Mouse (Mus musculus): ENCODE data around the gene Mier2. TPM values are rescaled to one million over a fixed set of nuclear protein-coding genes. Genes with fewer than 3 reads are reported as not detected.

Gene Mier2
- polyA plus RNA-seq, 1 experiment from 2014 or later: 53.5 TPM

GRCm38 (mm10) chr10:79587061-79587751 lies 32.2 kb upstream of the Mier2 start, which contains the start of gene Theg:
TSS of gene Theg (minus strand) at chr10:79587331.
- Histone ChIP-seq H3K9me3 (ENCODE audit: control insufficient read depth, low read length) (no peaks in the 10 kb centered on the region), H3K36me3 (replicated peaks; ENCODE audit: control insufficient read depth, insufficient read depth) (no peaks in the 10 kb centered on the region), H3K9ac (no peak within 1 kb of the TSS), H3K4me1 (replicated peaks; ENCODE audit: control insufficient read depth, insufficient read depth, low read length) (no peaks in the 10 kb centered on the region), H3K4me3 (replicated peaks; ENCODE audit: low read length) (no peak within 1 kb of the TSS), H3K4me2 (replicated peaks) (no peak within 1 kb of the TSS), H3K27me3 (ENCODE audit: control insufficient read depth, insufficient read depth, low read length) (no peaks in the 10 kb centered on the region), H3K27ac (no peak within 1 kb of the TSS)
- DNase-seq (ENCODE audit: low spot score) (no peak), ATAC-seq (ENCODE audit: low FRiP score) (no peak)
- 84% methylated on average over 5 of the region's 5 CpGs for WGBS

- no peak for ATAC-seq (ENCODE audit: low FRiP score)
- Histone ChIP-seq H3K9me3 (ENCODE audit: control insufficient read depth, low read length) (no peaks in the 10 kb centered on the region), H3K4me2 (replicated peaks) (no peak overlapping the region), H3K27me3 (ENCODE audit: control insufficient read depth, insufficient read depth, low read length) (no peaks in the 10 kb centered on the region), H3K4me3 (replicated peaks; ENCODE audit: low read length) (no peak overlapping the region), H3K27ac (no peak overlapping the region), H3K4me1 (replicated peaks; ENCODE audit: control insufficient read depth, insufficient read depth, low read length) (no peaks in the 10 kb centered on the region), H3K9ac (no peak overlapping the region), H3K36me3 (replicated peaks; ENCODE audit: control insufficient read depth, insufficient read depth) (no peaks in the 10 kb centered on the region)
- 81% methylated on average over 8 of the region's 8 CpGs for WGBS
- DNase-seq (ENCODE audit: low spot score): no peak
Observed at GRCm38 (mm10) chr10:79586243-79586642, 31.2 kb upstream of the Mier2 start.

GRCm38 (mm10) chr10:79585723-79586122 lies 30.7 kb upstream of the Mier2 start:
- 94% methylated on average over 5 of the region's 5 CpGs for WGBS
- H3K9me3 ChIP-seq (ENCODE audit: control insufficient read depth, low read length): no peaks in the 10 kb centered on the region
- ATAC-seq (ENCODE audit: low FRiP score): no peak
- H3K4me2 ChIP-seq (replicated peaks): no peak overlapping the region
- H3K4me3 ChIP-seq (replicated peaks; ENCODE audit: low read length): no peak overlapping the region
- no peak overlapping the region for H3K9ac ChIP-seq
- H3K36me3 ChIP-seq (replicated peaks; ENCODE audit: control insufficient read depth, insufficient read depth): no peaks in the 10 kb centered on the region
- no peaks in the 10 kb centered on the region for H3K4me1 ChIP-seq (replicated peaks; ENCODE audit: control insufficient read depth, insufficient read depth, low read length)
- H3K27ac ChIP-seq: no peak overlapping the region
- no peak for DNase-seq (ENCODE audit: low spot score)
- H3K27me3 ChIP-seq (ENCODE audit: control insufficient read depth, insufficient read depth, low read length): no peaks in the 10 kb centered on the region

GRCm38 (mm10) chr10:79585136-79585535 lies 30.1 kb upstream of the Mier2 start:
- Histone ChIP-seq H3K9ac (no peak overlapping the region), H3K4me2 (replicated peaks) (no peak overlapping the region), H3K36me3 (replicated peaks; ENCODE audit: control insufficient read depth, insufficient read depth) (no peaks in the 10 kb centered on the region), H3K4me1 (replicated peaks; ENCODE audit: control insufficient read depth, insufficient read depth, low read length) (no peaks in the 10 kb centered on the region), H3K4me3 (replicated peaks; ENCODE audit: low read length) (no peak overlapping the region), H3K27ac (no peak overlapping the region), H3K27me3 (ENCODE audit: control insufficient read depth, insufficient read depth, low read length) (no peaks in the 10 kb centered on the region), H3K9me3 (ENCODE audit: control insufficient read depth, low read length) (no peaks in the 10 kb centered on the region)
- no peak for DNase-seq (ENCODE audit: low spot score)
- WGBS: 96% methylated on average over 6 of the region's 6 CpGs
- no peak for ATAC-seq (ENCODE audit: low FRiP score)

- no peak for ATAC-seq (ENCODE audit: low FRiP score)
- H3K4me1 ChIP-seq (replicated peaks; ENCODE audit: control insufficient read depth, insufficient read depth, low read length): no peaks in the 10 kb centered on the region
- WGBS: 80% methylated on average over 9 of the region's 9 CpGs
- no peaks in the 10 kb centered on the region for H3K9me3 ChIP-seq (ENCODE audit: control insufficient read depth, low read length)
- H3K9ac ChIP-seq: no peak overlapping the region
- no peak overlapping the region for H3K4me3 ChIP-seq (replicated peaks; ENCODE audit: low read length)
- DNase-seq (ENCODE audit: low spot score): no peak
- no peak overlapping the region for H3K27ac ChIP-seq
- no peaks in the 10 kb centered on the region for H3K27me3 ChIP-seq (ENCODE audit: control insufficient read depth, insufficient read depth, low read length)
- no peaks in the 10 kb centered on the region for H3K36me3 ChIP-seq (replicated peaks; ENCODE audit: control insufficient read depth, insufficient read depth)
- H3K4me2 ChIP-seq (replicated peaks): no peak overlapping the region
Observed at GRCm38 (mm10) chr10:79584426-79584825, 29.4 kb upstream of the Mier2 start.

GRCm38 (mm10) chr10:79584021-79584420 lies 29.0 kb upstream of the Mier2 start:
- WGBS: 69% methylated on average over 7 of the region's 7 CpGs
- Histone ChIP-seq H3K36me3 (replicated peaks; ENCODE audit: control insufficient read depth, insufficient read depth) (no peaks in the 10 kb centered on the region), H3K9me3 (ENCODE audit: control insufficient read depth, low read length) (no peaks in the 10 kb centered on the region), H3K4me3 (replicated peaks; ENCODE audit: low read length) (no peak overlapping the region), H3K27ac (no peak overlapping the region), H3K4me1 (replicated peaks; ENCODE audit: control insufficient read depth, insufficient read depth, low read length) (no peaks in the 10 kb centered on the region), H3K27me3 (ENCODE audit: control insufficient read depth, insufficient read depth, low read length) (no peaks in the 10 kb centered on the region), H3K4me2 (replicated peaks) (no peak overlapping the region), H3K9ac (no peak overlapping the region)
- DNase-seq (ENCODE audit: low spot score): no peak
- no peak for ATAC-seq (ENCODE audit: low FRiP score)

- DNase-seq (ENCODE audit: low spot score) (no peak), ATAC-seq (ENCODE audit: low FRiP score) (no peak)
- Histone ChIP-seq H3K9ac (no peak overlapping the region), H3K27me3 (ENCODE audit: control insufficient read depth, insufficient read depth, low read length) (no peaks in the 10 kb centered on the region), H3K4me1 (replicated peaks; ENCODE audit: control insufficient read depth, insufficient read depth, low read length) (no peaks in the 10 kb centered on the region), H3K36me3 (replicated peaks; ENCODE audit: control insufficient read depth, insufficient read depth) (no peaks in the 10 kb centered on the region), H3K9me3 (ENCODE audit: control insufficient read depth, low read length) (no peaks in the 10 kb centered on the region), H3K4me3 (replicated peaks; ENCODE audit: low read length) (no peak overlapping the region), H3K27ac (no peak overlapping the region), H3K4me2 (replicated peaks) (no peak overlapping the region)
- WGBS: 90% methylated on average over 8 of the region's 8 CpGs
Observed at GRCm38 (mm10) chr10:79581501-79581900, 26.5 kb upstream of the Mier2 start.

- no peak overlapping the region for H3K4me2 ChIP-seq (replicated peaks)
- no peak overlapping the region for H3K4me3 ChIP-seq (replicated peaks; ENCODE audit: low read length)
- no peak overlapping the region for H3K27ac ChIP-seq
- ATAC-seq (ENCODE audit: low FRiP score) (no peak), DNase-seq (ENCODE audit: low spot score) (peak; percentile 48)
- no peaks in the 10 kb centered on the region for H3K36me3 ChIP-seq (replicated peaks; ENCODE audit: control insufficient read depth, insufficient read depth)
- H3K9ac ChIP-seq: no peak overlapping the region
- no peaks in the 10 kb centered on the region for H3K9me3 ChIP-seq (ENCODE audit: control insufficient read depth, low read length)
- 45% methylated on average over 6 of the region's 6 CpGs for WGBS
- no peaks in the 10 kb centered on the region for H3K27me3 ChIP-seq (ENCODE audit: control insufficient read depth, insufficient read depth, low read length)
- H3K4me1 ChIP-seq (replicated peaks; ENCODE audit: control insufficient read depth, insufficient read depth, low read length): no peaks in the 10 kb centered on the region
Observed at GRCm38 (mm10) chr10:79580811-79581210, 25.8 kb upstream of the Mier2 start.

- no peaks in the 10 kb centered on the region for H3K36me3 ChIP-seq (replicated peaks; ENCODE audit: control insufficient read depth, insufficient read depth)
- no peaks in the 10 kb centered on the region for H3K4me1 ChIP-seq (replicated peaks; ENCODE audit: control insufficient read depth, insufficient read depth, low read length)
- H3K9me3 ChIP-seq (ENCODE audit: control insufficient read depth, low read length): no peaks in the 10 kb centered on the region
- H3K27ac ChIP-seq: no peak overlapping the region
- no peak overlapping the region for H3K4me2 ChIP-seq (replicated peaks)
- no peaks in the 10 kb centered on the region for H3K27me3 ChIP-seq (ENCODE audit: control insufficient read depth, insufficient read depth, low read length)
- WGBS: 76% methylated on average over 7 of the region's 7 CpGs
- no peak overlapping the region for H3K9ac ChIP-seq
- no peak for ATAC-seq (ENCODE audit: low FRiP score)
- H3K4me3 ChIP-seq (replicated peaks; ENCODE audit: low read length): no peak overlapping the region
- no peak for DNase-seq (ENCODE audit: low spot score)
Observed at GRCm38 (mm10) chr10:79580356-79580755, 25.4 kb upstream of the Mier2 start.

GRCm38 (mm10) chr10:79579781-79580180 lies 24.8 kb upstream of the Mier2 start:
- no peaks in the 10 kb centered on the region for H3K4me1 ChIP-seq (replicated peaks; ENCODE audit: control insufficient read depth, insufficient read depth, low read length)
- no peak overlapping the region for H3K9ac ChIP-seq
- 82% methylated on average over 12 of the region's 12 CpGs for WGBS
- H3K9me3 ChIP-seq (ENCODE audit: control insufficient read depth, low read length): no peaks in the 10 kb centered on the region
- H3K27ac ChIP-seq: no peak overlapping the region
- H3K4me2 ChIP-seq (replicated peaks): no peak overlapping the region
- H3K27me3 ChIP-seq (ENCODE audit: control insufficient read depth, insufficient read depth, low read length): no peaks in the 10 kb centered on the region
- DNase-seq (ENCODE audit: low spot score): no peak
- no peak for ATAC-seq (ENCODE audit: low FRiP score)
- H3K4me3 ChIP-seq (replicated peaks; ENCODE audit: low read length): no peak overlapping the region
- no peaks in the 10 kb centered on the region for H3K36me3 ChIP-seq (replicated peaks; ENCODE audit: control insufficient read depth, insufficient read depth)
